13 mouse cellular contexts compared by ENCODE assay signal in the genomic region with DNA sequence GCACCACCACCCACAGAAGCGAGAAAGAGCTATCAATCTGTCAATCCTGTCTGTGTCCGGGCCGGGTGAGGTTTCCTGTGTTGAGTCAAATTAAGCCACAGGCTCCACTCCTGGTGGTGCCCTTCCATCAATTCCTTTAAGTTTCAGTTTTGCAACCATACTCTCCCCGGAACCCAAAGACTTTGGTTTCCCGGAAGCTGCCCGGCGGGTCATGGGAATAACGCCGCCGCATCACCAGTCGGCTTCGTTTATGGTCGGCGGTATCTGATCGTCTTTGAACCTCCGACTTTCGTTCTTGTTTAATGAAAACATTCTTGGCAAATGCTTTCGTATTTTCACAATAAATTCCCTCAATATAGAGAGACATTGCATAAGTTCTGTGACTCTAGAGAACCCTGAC. TPM values are rescaled to one million over a fixed set of nuclear protein-coding genes. Genes with fewer than 3 reads are reported as not detected.
A peak's percentile ranks its signal among the peaks of the same experiment; 100 is the strongest.
DNase-seq lines count a peak whose midpoint lies in the region; ATAC-seq lines count a peak whose summit lies in the region.
"Had no signal": no experiment of that assay in that cellular context is flagged by ENCODE, and none has a peak within 500 bp of the region (broad histone marks: within the 10 kb centered on the region; RNA-seq: fewer than 3 reads in every experiment).

No protein-coding gene starts in this region.

- no peak overlapping the region for H3K9ac ChIP-seq in liver, embryonic 16.5 days (ENCODE audit: low read depth, low read length)
- H3K9ac ChIP-seq: hindbrain, embryonic 14.5 days; limb, embryonic 15.5 days had no signal

- no peaks in the 10 kb centered on the region for H3K36me3 ChIP-seq in liver, embryonic 16.5 days (ENCODE audit: control insufficient read depth, insufficient read depth)
- H3K36me3 ChIP-seq: limb, embryonic 15.5 days had no signal

- ATAC-seq in common myeloid progenitor, adult 5-6 weeks (replicated peaks; ENCODE audit: low read depth, poor library complexity, severe bottlenecking): peak; percentile 81
- peak; percentile 85 for ATAC-seq in liver, embryonic 16.5 days (ENCODE audit: low read depth)

- no peaks in the 10 kb centered on the region for H3K4me1 ChIP-seq in liver, embryonic 16.5 days (ENCODE audit: control insufficient read depth, low read depth, low read length)
- H3K4me1 ChIP-seq: limb, embryonic 15.5 days had no signal

- no peak overlapping the region for H3K4me3 ChIP-seq in liver, embryonic 16.5 days (ENCODE audit: low read depth, low read length)
- H3K4me3 ChIP-seq: limb, embryonic 15.5 days had no signal

- DNase-seq in thymus, postnatal 4 days: peak; percentile 25
- no peak for DNase-seq in thymus, postnatal 0 days (ENCODE audit: low spot score)
- DNase-seq in urinary bladder, postnatal 25 days (ENCODE audit: low spot score): no peak
- DNase-seq in embryo, embryonic 9.5 days (ENCODE audit: extremely low spot score): no peak
- no peak for DNase-seq in urinary bladder, postnatal 10 days (ENCODE audit: low spot score)
- DNase-seq: adrenal gland, postnatal 10 days; kidney, postnatal 10 days had no signal

- 63% methylated on average over 18 of the region's 18 CpGs for WGBS in liver, embryonic 16.5 days (ENCODE audit: insufficient replicate concordance)

- H3K4me2 ChIP-seq in liver, embryonic 16.5 days (ENCODE audit: low read depth, low read length): no peak overlapping the region
- H3K4me2 ChIP-seq: heart, embryonic 11.5 days; hindbrain, embryonic 14.5 days; limb, embryonic 15.5 days had no signal

- no peak overlapping the region for H3K27ac ChIP-seq in liver, embryonic 16.5 days (ENCODE audit: low read length)
- H3K27ac ChIP-seq: hindbrain, embryonic 14.5 days; limb, embryonic 15.5 days; macrophage had no signal

- no peaks in the 10 kb centered on the region for H3K27me3 ChIP-seq in liver, embryonic 16.5 days (ENCODE audit: control insufficient read depth, insufficient read depth, low read depth, low read length)
- H3K27me3 ChIP-seq: limb, embryonic 15.5 days had no signal

- H3K9me3 ChIP-seq in liver, embryonic 16.5 days (replicated peaks; ENCODE audit: control insufficient read depth, low read length): 0 out of 2 replicates have a peak, but pooled peaks cover 2% of the 10 kb centered on the region

RNA-seq across cellular contexts. Expression of gene Chst11, which starts 30.2 kb away (rescaled TPM):
- polyA plus RNA-seq in thymus, postnatal 0 days (2015; fragmentation: Nextera tagmentation; extraction: Ambion mirVana): 2.1 TPM in 2 replicates
- 18.6 and 19.9 TPM in 2 replicates for total RNA-seq in common myeloid progenitor, adult 5-6 weeks (2017)
- polyA plus RNA-seq in liver, embryonic 16.5 days (2015; fragmentation: Nextera tagmentation; extraction: Ambion mirVana): 0.93 and 1.0 TPM in 2 replicates
